Mouse (Mus musculus) hindbrain, embryonic 15.5 days (tissue): ENCODE measurements at regions not wholly inside any gene's neighbourhood (a gene's known extent, or its start where the extent isn't known, plus 50 kb on each side); places are given as distances from the start of the nearest gene placed in this dataset.

Source experiments
- ATAC-seq: fragments of 200-750 bp; cut with Nextera tagmentation; 2 replicates; pipeline ENCODE4 v1.8.0; 2017; ENCODE audit warnings: low read depth, moderate number of reproducible peaks, moderate TSS enrichment; ENCODE audit not compliant: low FRiP score
- H3K27ac ChIP-seq: fragments of 300-500 bp; sonication (generic); replicated peaks from 2 replicates; pipeline ENCODE4 v1.5.1; 2015; ENCODE audit warnings: mild to moderate bottlenecking, inconsistent platforms
- H3K27me3 ChIP-seq: fragments of 300-500 bp; sonication (generic); 2 replicates; pipeline ENCODE4 v1.6.1; 2015; ENCODE audit warnings: control low read depth, inconsistent platforms
- H3K36me3 ChIP-seq: fragments of 300-500 bp; sonication (generic); 2 replicates; pipeline ENCODE4 v1.6.1; 2015; ENCODE audit warnings: control low read depth, inconsistent platforms
- H3K4me1 ChIP-seq: fragments of 300-500 bp; sonication (generic); replicated peaks from 2 replicates; pipeline ENCODE4 v1.6.1; 2015; ENCODE audit warnings: control low read depth, inconsistent platforms
- H3K4me2 ChIP-seq: fragments of 300-500 bp; sonication (generic); 2 replicates; pipeline ENCODE4 v1.6.1; 2015; ENCODE audit warnings: moderate library complexity, mild to moderate bottlenecking, inconsistent platforms
- H3K4me3 ChIP-seq: fragments of 300-500 bp; sonication (generic); 2 replicates; pipeline ENCODE4 v1.5.1; 2015; ENCODE audit warnings: mild to moderate bottlenecking, inconsistent platforms
- H3K9ac ChIP-seq: fragments of 300-500 bp; sonication (generic); 2 replicates; pipeline ENCODE4 v1.6.1; 2015; ENCODE audit warnings: inconsistent platforms
- H3K9me3 ChIP-seq: fragments of 300-500 bp; sonication (generic); 2 replicates; pipeline ENCODE4 v1.6.1; 2016; ENCODE audit warnings: control low read depth, inconsistent platforms
- WGBS: fragments of 180-500 bp; shearing (Covaris S2); methylation state at CpG from one replicate; pipeline ENCODE4 v1.1.7; 2015; 5-methylcytosine and 5-hydroxymethylcytosine counted together

GRCm38 (mm10) chr4:90437375-90438190, 219.0 kb downstream of the Zfp352 start:
- Histone ChIP-seq H3K9ac (no peak overlapping the region), H3K9me3 (no peaks in the 10 kb centered on the region), H3K27ac (peak overlapping the region; percentile 64), H3K4me3 (peak overlapping the region; percentile 10; the same call in 1 of the 2 replicates), H3K27me3 (no peaks in the 10 kb centered on the region), H3K36me3 (no peaks in the 10 kb centered on the region), H3K4me1 (peaks cover 10% of the 10 kb centered on the region), H3K4me2 (peak overlapping the region; percentile 41)
- ATAC-seq = peak; percentile 98
- 29% methylated on average over 7 of the region's 7 CpGs for WGBS

- Histone ChIP-seq H3K9ac (no peak overlapping the region), H3K4me2 (peak overlapping the region; percentile 41), H3K9me3 (no peaks in the 10 kb centered on the region), H3K4me1 (peaks cover 10% of the 10 kb centered on the region), H3K4me3 (peak overlapping the region; percentile 10; the same call in 1 of the 2 replicates), H3K27me3 (no peaks in the 10 kb centered on the region), H3K27ac (peak overlapping the region; percentile 64), H3K36me3 (no peaks in the 10 kb centered on the region)
- 51% methylated on average over 10 of the region's 10 CpGs for WGBS
- peak; percentile 59; the same call in 1 of the 2 replicates for ATAC-seq
Measured at GRCm38 (mm10) chr4:90438191-90438922, 219.7 kb downstream of the Zfp352 start.

GRCm38 (mm10) chr4:90445268-90445667, 226.6 kb downstream of the Zfp352 start:
- 58% methylated on average over 3 of the region's 3 CpGs for WGBS
- no peak overlapping the region for H3K27ac ChIP-seq
- no peak overlapping the region for H3K4me3 ChIP-seq
- ATAC-seq = no peak
- no peaks in the 10 kb centered on the region for H3K36me3 ChIP-seq
- no peak overlapping the region for H3K9ac ChIP-seq
- H3K9me3 ChIP-seq = no peaks in the 10 kb centered on the region
- no peak overlapping the region for H3K4me2 ChIP-seq
- no peaks in the 10 kb centered on the region for H3K4me1 ChIP-seq
- no peaks in the 10 kb centered on the region for H3K27me3 ChIP-seq

- no peaks in the 10 kb centered on the region for H3K36me3 ChIP-seq
- H3K4me3 ChIP-seq = no peak overlapping the region
- no peak overlapping the region for H3K4me2 ChIP-seq
- no peaks in the 10 kb centered on the region for H3K9me3 ChIP-seq
- no peak overlapping the region for H3K27ac ChIP-seq
- no peaks in the 10 kb centered on the region for H3K27me3 ChIP-seq
- no peak overlapping the region for H3K9ac ChIP-seq
- no peaks in the 10 kb centered on the region for H3K4me1 ChIP-seq
- ATAC-seq = no peak
Measured at GRCm38 (mm10) chr4:90452576-90452975, 234.0 kb downstream of the Zfp352 start.

GRCm38 (mm10) chr4:90453029-90453428, 234.4 kb downstream of the Zfp352 start:
- no peak for ATAC-seq
- 90% methylated on average over 3 of the region's 3 CpGs for WGBS
- no peak overlapping the region for H3K27ac ChIP-seq
- no peaks in the 10 kb centered on the region for H3K27me3 ChIP-seq
- H3K4me3 ChIP-seq = no peak overlapping the region
- no peak overlapping the region for H3K9ac ChIP-seq
- H3K4me2 ChIP-seq = no peak overlapping the region
- no peaks in the 10 kb centered on the region for H3K36me3 ChIP-seq
- H3K9me3 ChIP-seq = no peaks in the 10 kb centered on the region
- no peaks in the 10 kb centered on the region for H3K4me1 ChIP-seq

- Histone ChIP-seq H3K27ac (no peak overlapping the region), H3K27me3 (no peaks in the 10 kb centered on the region), H3K36me3 (no peaks in the 10 kb centered on the region), H3K4me1 (no peaks in the 10 kb centered on the region), H3K9me3 (no peaks in the 10 kb centered on the region), H3K9ac (no peak overlapping the region), H3K4me3 (no peak overlapping the region), H3K4me2 (no peak overlapping the region)
- WGBS = 85% methylated on average over 5 of the region's 5 CpGs
- no peak for ATAC-seq
Measured at GRCm38 (mm10) chr4:90496891-90497610, 278.4 kb downstream of the Zfp352 start.
